Mouse (Mus musculus) activated CD4-positive, CD25-positive, alpha-beta regulatory T cell, adult 4 months (primary cell): ENCODE data around the gene Vcl. TPM values are rescaled to one million over a fixed set of nuclear protein-coding genes. Genes with fewer than 3 reads are reported as not detected.
A peak's percentile ranks its signal among the peaks of the same experiment; 100 is the strongest.

ENCODE experiments used
- ATAC-seq: one replicate; pipeline ENCODE4 v1.8.0; 2017
- polyA plus RNA-seq, 2 experiments: library from polyadenylated mRNA; unstranded; fragments of 100-300 nt; shearing (Covaris generic); gene quantifications; one replicate each; pipeline ENCODE4 v1.2.1; 2017

Gene Vcl
- polyA plus RNA-seq, 2 experiments from 2014 or later = 0.89 to 1.0 TPM

DNA sequence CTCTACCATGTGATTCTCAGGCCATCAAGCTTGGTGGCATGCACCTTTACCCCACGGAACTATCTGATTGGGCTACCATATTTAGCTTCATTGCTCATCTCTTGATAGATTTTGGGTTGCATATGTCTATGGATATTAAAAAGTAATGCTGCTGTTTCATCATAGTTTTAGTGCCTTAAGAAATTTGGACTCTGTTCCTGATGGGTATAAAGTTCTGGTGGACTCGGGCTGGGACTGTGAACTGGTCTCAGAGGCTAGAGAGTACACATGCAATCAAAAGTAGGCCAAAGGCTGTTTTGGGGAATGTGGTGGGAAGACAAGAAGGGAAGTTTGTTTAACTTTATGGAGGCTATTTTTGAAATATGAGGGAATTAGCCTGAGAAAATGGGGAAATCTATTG is 16.1 kb downstream of the Vcl start:
- no peak for ATAC-seq

DNA sequence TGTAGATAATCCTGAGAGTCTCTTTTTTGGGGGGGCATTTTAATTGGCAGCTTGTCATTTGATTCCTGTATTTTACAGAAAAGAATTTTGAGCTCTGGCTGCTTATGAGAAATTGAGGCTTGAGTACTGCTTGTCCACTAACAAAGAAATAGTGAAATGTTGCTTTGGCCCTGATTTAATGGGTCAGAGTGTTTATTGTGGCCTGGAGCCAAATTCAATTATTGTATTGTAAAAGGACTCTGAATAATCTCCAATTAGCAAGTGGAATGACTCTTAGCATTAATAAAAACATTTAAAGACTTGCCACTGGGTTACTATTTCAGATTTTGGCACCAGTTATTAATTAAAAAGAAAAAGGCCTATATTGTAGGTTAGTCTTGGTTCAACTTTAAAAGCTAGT is 26.8 kb downstream of the Vcl start:
- ATAC-seq = no peak

GRCm38 (mm10) chr14:20958971-20959370 is 29.8 kb downstream of the Vcl start:
- no peak for ATAC-seq

DNA sequence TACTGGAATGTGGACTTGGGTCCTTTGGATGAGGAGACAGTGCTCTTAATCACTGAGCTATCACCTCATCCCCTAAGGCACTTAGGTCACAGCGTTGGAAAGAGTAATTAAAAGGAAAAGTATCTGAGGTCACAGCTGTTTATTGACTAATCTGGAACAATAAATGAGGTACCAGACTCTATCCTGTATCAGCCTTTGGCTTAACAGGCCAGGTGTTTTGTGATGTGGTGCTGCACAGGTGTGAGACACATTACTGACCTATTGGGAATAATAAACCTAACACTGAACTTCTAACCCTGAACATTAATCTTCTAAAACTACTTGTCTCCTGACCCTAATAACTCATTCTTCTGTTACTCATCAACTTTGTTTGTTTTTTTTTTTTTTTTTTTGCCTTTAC is 33.3 kb downstream of the Vcl start:
- ATAC-seq = no peak

GRCm38 (mm10) chr14:20962906-20963305 is 33.7 kb downstream of the Vcl start:
- no peak for ATAC-seq

GRCm38 (mm10) chr14:20963863-20964262 is 34.7 kb downstream of the Vcl start:
- no peak for ATAC-seq

- no peak for ATAC-seq
Measured at GRCm38 (mm10) chr14:20964285-20964684, 35.1 kb downstream of the Vcl start.

DNA sequence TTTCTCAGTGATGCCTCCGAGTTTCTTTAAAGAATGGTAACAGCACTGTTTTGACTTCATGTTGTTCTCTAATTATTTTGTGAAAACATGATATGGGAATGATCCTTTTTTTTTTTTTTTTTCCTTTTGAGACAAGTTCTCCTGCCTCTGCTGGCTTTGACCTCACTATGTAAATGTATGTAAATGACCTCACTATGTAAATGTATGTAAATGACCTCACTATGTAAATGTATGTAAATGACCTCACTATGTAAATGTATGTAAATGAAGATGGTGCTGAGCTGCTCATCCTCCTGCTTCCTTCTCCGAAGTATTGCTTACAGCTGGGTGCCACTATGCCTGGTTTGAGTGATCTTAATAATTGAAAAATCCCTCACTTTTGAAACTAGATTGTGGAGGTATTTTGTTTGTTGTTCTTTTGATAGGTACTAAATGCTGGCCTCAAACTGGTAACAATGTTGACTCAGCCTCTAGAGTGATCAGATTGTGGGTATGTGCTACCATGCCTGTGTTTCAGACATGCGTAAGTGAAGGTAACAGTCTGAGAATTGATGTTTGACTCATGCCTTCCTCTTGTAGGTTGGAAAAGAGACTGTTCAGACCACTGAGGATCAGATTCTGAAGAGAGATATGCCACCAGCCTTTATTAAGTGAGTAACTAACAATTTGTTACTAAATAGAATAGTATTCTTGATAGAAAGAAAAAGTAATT is 37.9 kb downstream of the Vcl start:
- ATAC-seq = no peak

DNA sequence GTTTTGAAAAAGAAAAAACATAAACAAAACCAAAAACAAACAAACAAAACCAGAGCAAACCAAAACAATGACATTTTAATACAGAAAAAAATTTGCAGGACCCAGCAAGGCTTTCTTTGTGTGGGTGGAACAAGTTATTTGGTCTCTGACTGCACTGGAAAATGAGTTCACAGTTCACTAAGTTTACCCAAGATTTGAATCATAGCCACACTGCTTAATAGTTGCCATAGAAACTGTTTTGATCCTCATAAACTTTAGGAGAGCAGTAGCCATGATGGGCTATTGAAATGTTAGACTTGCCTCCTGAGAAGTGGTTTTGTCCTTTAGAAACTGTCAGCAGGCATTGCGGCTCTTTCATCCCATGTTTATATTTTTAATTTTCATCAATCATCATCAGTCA is 39.9 kb downstream of the Vcl start:
- no peak for ATAC-seq

DNA sequence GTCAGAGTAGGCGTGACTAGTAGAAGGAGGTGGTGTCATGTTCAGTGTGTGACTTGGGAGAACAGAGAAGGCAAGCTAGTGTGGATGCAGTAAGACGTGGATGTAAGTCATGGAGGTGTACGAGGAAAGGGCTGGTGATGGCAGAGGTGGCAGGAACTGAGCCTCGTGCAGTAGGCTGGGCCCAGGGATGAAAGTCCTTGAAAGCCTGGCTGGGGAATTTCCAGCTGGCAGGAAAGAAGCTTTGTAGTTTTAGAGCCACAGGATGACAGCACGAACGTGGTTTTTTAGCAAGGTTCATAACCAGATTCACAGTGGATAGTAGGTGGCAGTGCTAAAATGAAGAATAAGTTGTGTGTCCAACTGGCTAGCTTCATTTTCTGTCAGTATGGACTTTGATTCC is 41.2 kb downstream of the Vcl start:
- no peak for ATAC-seq

- ATAC-seq = no peak
Measured at GRCm38 (mm10) chr14:20970927-20971326, 41.7 kb downstream of the Vcl start.

DNA sequence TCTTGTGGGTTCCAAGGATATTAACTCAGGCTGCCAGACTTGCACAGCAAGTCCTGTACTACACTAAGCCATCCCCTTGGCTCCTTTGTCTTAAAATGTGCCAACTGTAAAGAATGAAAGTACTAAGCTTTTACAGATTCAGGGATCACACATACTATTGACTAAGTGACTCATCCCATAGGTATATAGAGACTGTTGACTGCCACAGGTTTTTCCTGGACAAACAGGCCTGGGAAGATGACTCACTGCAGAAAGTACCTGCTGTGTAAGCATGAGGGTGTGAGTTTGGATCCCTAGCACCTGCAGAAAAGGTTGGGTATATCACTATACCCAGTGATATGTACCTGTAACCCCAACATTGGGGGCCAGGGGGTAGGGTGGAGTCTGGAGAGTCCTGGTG is 44.6 kb downstream of the Vcl start:
- no peak for ATAC-seq

DNA sequence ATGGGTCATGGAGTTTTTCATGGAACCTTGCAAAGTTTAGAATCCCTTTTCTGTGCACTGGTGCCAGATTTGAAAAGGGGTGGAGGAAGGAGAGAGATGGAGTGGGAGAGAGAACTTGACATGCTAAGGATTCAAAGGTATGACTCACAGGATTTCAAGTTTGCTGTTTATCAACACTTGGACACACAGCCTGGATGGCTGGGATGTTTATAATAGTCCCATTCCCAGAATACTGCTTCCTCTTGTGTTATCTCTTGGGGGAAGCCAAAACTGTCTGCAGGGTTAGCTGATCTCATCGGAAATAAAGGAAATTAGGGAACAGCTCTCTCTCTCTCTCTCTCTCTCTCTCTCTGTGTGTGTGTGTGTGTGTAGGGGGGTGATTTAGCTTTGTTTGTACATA is 47.5 kb downstream of the Vcl start:
- ATAC-seq = no peak

GRCm38 (mm10) chr14:20977726-20978125 is 48.5 kb downstream of the Vcl start:
- no peak for ATAC-seq

DNA sequence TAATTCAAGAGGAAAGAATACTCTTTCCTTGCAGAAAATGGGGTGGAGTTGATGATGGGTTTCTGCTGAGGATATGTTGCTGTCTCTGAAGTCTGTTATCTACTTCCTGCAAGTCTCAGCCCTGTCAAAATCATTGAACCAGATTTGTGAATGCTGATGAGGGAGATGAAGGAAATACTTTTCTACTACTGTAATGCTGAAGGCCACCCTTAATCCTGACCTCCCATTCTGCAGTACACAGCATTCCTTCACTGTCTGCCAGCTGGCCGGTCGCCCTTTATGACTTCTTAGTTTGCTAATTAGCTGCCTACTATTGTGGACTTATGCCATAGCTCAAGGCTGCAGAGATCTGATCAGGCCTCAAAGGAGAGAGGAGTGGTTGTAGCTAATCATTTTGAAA is 54.6 kb downstream of the Vcl start:
- no peak for ATAC-seq

DNA sequence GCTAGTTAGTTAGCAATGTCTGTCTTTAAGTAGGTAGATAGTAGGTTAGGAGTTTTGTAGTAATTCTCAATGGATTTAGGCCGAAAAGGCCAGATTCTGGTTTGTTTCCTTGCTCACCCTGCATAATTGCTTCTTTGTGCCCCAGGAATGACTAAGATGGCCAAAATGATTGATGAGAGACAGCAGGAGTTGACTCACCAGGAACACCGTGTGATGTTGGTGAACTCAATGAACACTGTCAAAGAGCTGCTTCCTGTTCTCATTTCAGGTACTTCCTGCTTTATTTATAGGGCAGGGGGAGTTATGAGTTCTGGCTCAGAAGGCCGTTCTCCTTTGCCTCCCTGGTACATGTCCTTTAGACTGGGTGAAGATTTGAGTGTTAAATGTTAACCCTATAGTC is 56.3 kb downstream of the Vcl start:
- no peak for ATAC-seq

GRCm38 (mm10) chr14:20991492-20991891 is 62.3 kb downstream of the Vcl start:
- ATAC-seq = no peak

DNA sequence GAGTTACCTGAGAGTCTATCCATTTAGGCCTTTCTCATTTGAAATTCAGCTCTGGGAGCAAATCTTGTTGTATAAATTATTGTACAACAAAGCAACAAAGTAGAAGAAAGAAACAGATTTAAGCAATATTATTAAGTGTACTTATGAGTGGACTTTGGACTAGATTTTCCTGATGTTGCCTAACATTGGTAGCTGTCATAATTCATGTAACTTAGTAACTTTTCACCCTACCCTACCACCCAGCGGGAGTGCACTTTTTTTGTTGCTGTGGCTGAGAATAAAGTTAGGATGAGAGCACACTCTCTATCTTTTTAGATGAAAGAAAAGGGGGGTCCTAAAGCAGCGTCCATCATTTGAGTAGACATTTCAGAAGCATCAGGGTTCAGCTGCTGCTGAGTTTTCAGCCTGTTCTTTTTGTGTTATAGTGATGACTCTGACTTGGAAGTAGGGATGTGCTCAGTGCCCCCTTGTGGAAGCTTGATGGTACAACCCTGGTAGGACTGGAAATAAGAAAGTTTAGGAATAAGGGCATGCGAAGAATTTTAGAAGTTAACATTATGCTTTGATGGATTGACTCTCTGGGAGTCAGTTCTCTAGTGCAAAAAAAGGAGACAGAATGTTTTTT is 64.0 kb downstream of the Vcl start:
- peak; percentile 52 for ATAC-seq

DNA sequence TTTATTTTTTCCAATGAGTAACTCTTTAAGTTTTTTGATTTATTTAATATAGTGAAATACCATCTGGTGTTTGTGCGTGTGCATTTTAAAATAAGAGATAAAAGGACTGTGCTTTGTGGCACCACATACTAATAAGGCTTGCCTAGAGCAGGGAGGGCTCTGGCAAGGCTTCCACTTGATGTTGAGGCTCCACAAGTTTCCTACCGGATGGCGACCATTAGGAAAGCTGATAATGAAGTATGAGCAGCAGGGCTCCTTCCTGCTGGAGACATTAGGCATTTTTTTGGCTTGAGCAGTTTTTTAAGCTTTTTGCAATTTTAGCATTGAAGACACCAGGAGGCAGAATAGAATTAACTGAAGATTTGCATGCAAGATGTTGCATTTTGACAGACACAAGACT is 65.3 kb downstream of the Vcl start:
- no peak for ATAC-seq

DNA sequence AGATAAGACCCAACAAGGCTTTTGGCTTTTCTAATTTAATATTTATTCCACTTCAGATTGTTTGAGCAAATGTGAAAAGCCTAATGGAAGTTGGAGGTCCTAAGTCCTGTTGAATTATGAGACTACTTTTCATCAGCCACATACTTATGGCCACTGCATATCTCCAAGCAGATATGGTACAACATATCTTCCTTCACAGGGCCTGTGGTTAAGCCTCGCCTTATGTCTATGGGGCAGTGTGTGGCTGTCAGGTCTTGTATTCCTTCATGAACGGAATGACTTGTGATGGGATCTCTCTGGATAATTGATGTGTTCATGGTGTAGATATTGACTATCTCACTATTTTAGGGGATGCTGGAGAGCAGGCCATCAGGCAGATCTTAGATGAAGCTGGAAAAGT is 66.3 kb downstream of the Vcl start:
- no peak for ATAC-seq

DNA sequence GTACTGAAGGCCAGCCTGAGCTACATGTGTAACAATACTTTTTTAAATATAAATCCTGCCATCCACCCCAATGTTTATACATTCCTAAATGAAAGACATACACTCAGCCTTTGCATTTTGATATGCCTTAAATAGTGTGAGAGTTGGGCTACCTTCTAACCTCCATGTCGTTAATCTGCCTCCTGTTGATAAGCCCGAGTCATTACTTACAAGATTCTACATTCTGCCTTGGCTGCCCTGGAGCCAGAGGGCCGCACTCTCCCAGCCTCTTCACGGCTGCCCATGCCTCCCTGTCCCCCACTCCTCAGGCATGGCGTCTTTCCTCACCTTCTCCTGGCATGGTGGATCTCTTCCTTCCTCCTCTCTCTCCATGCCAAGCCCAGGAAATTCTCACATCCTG is 67.2 kb downstream of the Vcl start:
- no peak for ATAC-seq

- no peak for ATAC-seq
Measured at GRCm38 (mm10) chr14:20997548-20997947, 68.3 kb downstream of the Vcl start.

GRCm38 (mm10) chr14:20999617-21000016 is 70.4 kb downstream of the Vcl start:
- no peak for ATAC-seq

DNA sequence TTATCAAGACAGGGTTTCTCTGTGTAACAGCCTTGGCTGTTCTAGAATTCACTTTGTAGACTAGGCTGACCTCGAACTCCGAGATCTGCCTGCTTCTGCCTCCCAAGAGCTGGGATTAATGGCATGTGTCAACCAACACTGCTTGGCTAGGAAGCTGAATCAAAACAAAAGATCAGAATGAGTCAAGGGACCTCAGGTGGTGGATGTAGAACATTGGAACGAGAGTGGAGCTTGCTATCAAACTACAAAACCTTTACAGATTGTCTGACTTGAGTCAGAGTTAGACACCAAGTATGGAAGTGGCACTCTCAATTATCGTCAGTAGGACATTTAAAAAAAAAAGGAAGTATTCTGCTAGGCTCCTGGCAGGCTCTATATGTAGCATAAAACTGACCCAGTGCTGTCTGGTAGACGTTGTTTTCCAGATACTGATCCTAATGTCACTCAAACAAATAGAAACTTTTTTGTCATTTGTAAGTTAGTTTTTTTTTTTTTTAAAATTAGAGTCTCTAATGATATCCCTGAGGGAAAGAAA is 84.7 kb downstream of the Vcl start:
- no peak for ATAC-seq

DNA sequence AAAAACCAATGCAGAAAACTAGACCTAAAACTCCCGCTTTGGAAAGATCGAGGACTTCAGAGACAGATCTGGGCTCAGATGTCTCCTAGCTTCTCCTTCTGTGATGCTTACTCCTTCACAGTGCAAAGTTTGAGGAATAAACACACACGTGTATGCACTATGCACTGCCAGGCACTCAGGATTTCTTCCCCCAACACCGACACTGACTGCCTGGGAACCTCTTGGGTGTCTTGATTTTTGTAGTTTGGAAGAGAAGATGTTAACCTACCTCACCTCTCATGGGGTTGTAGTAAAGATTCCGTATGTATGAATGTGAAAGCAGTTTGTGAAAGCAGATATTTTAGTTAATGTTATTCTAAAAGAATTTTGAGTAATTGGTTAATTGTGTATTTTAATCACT is 88.7 kb downstream of the Vcl start:
- ATAC-seq = no peak
